ENCODE assay signal across 15 mouse cellular contexts in genomic region chr5:51040926-51041325, GRCm38 (mm10).
DNase-seq lines count a peak whose midpoint lies in the region; ATAC-seq and TF ChIP-seq lines count a peak whose summit lies in the region.
"Had no signal": no experiment of that assay in that cellular context is flagged by ENCODE, and none has a peak within 500 bp of the region (broad histone marks: within the 10 kb centered on the region; RNA-seq: fewer than 3 reads in every experiment).

No protein-coding gene starts in this region.

- no peaks in the 10 kb centered on the region for H3K79me2 ChIP-seq in liver, adult 2 months (ENCODE audit: control insufficient read depth, insufficient read depth, low read length)

- ATAC-seq in liver, embryonic 11.5 days (replicated peaks; ENCODE audit: low FRiP score): no peak
- peak; percentile 12; the same call in 1 of the 2 replicates for ATAC-seq in kidney, embryonic 15.5 days (replicated peaks; ENCODE audit: low FRiP score)
- no peak for ATAC-seq in limb, embryonic 12.5 days (ENCODE audit: insufficient number of reproducible peaks, insufficient read depth, low FRiP score, low TSS enrichment, low read depth)

- H3K27me3 ChIP-seq in liver, adult 2 months (ENCODE audit: control insufficient read depth, insufficient read depth, low read length): no peaks in the 10 kb centered on the region
- H3K27me3 ChIP-seq in liver, embryonic 11.5 days (replicated peaks; ENCODE audit: control insufficient read depth, insufficient read depth, low read length): no peaks in the 10 kb centered on the region
- H3K27me3 ChIP-seq in kidney, embryonic 15.5 days: no peaks in the 10 kb centered on the region
- H3K27me3 ChIP-seq in limb, embryonic 12.5 days: no peaks in the 10 kb centered on the region
- H3K27me3 ChIP-seq: limb, embryonic 15.5 days had no signal

- no peaks in the 10 kb centered on the region for H3K36me3 ChIP-seq in liver, adult 2 months (ENCODE audit: control insufficient read depth, insufficient read depth, low read length)
- H3K36me3 ChIP-seq in liver, embryonic 11.5 days (ENCODE audit: control insufficient read depth, insufficient read depth, low read length): no peaks in the 10 kb centered on the region
- no peaks in the 10 kb centered on the region for H3K36me3 ChIP-seq in kidney, embryonic 15.5 days
- no peaks in the 10 kb centered on the region for H3K36me3 ChIP-seq in limb, embryonic 12.5 days
- H3K36me3 ChIP-seq: embryonic facial prominence, embryonic 10.5 days; G1E; limb, embryonic 15.5 days had no signal

- no peak for TF ChIP-seq CTCF in liver, adult 2 months (IDR thresholded peaks at IDR 0.05; ENCODE audit: low read depth, low read length)
- no peak for TF ChIP-seq CTCF in gastrocnemius, adult 2 months (IDR thresholded peaks at IDR 0.05)

- peaks cover 2% of the 10 kb centered on the region; the same call in 1 of the 2 replicates for H3K4me1 ChIP-seq in liver, adult 2 months (ENCODE audit: control insufficient read depth, insufficient read depth, low read length)
- H3K4me1 ChIP-seq in liver, embryonic 11.5 days (replicated peaks; ENCODE audit: control insufficient read depth, insufficient read depth, low read length): no peaks in the 10 kb centered on the region
- H3K4me1 ChIP-seq in kidney, embryonic 15.5 days: no peaks in the 10 kb centered on the region
- peaks cover 6% of the 10 kb centered on the region for H3K4me1 ChIP-seq in limb, embryonic 12.5 days (replicated peaks)
- H3K4me1 ChIP-seq: limb, embryonic 15.5 days had no signal

- 79% methylated on average over 6 of the region's 6 CpGs for WGBS in liver, adult 2 months
- WGBS in liver, embryonic 11.5 days: 88% methylated on average over 6 of the region's 6 CpGs
- WGBS in kidney, embryonic 15.5 days: 73% methylated on average over 6 of the region's 6 CpGs
- 74% methylated on average over 6 of the region's 6 CpGs for WGBS in limb, embryonic 12.5 days

- no peak overlapping the region for H3K4me3 ChIP-seq in liver, adult 2 months (ENCODE audit: insufficient read depth, low read depth, low read length)
- H3K4me3 ChIP-seq in liver, embryonic 11.5 days (ENCODE audit: low read depth, low read length): no peak overlapping the region
- H3K4me3 ChIP-seq in gastrocnemius, adult 2 months: no peak overlapping the region
- H3K4me3 ChIP-seq in kidney, embryonic 15.5 days (replicated peaks): no peak overlapping the region
- no peak overlapping the region for H3K4me3 ChIP-seq in limb, embryonic 12.5 days (replicated peaks)
- H3K4me3 ChIP-seq: embryonic facial prominence, embryonic 10.5 days; heart, adult 2 months; limb, embryonic 15.5 days had no signal

- no peak overlapping the region for H3K9ac ChIP-seq in liver, adult 2 months (ENCODE audit: low read depth, low read length)
- H3K9ac ChIP-seq in liver, embryonic 11.5 days (ENCODE audit: low read depth, low read length): no peak overlapping the region
- no peak overlapping the region for H3K9ac ChIP-seq in kidney, embryonic 15.5 days
- H3K9ac ChIP-seq in limb, embryonic 12.5 days (replicated peaks): no peak overlapping the region
- H3K9ac ChIP-seq: limb, embryonic 15.5 days had no signal

- intact Hi-C loops in gastrocnemius, adult 2 months (cut with DNase I): loop anchor here (10.0 kb wide), 1 partner anchor 554 kb away; no protein-coding TSS in a partner anchor

- H3K4me2 ChIP-seq in liver, embryonic 11.5 days: no peak overlapping the region
- H3K4me2 ChIP-seq in kidney, embryonic 15.5 days: no peak overlapping the region
- no peak overlapping the region for H3K4me2 ChIP-seq in limb, embryonic 12.5 days
- H3K4me2 ChIP-seq: limb, embryonic 15.5 days had no signal

- no peaks in the 10 kb centered on the region; the same call in 1 of the 2 replicates for H3K9me3 ChIP-seq in liver, embryonic 11.5 days (ENCODE audit: control insufficient read depth, low read length)
- H3K9me3 ChIP-seq in kidney, embryonic 15.5 days (replicated peaks): no peaks in the 10 kb centered on the region
- H3K9me3 ChIP-seq in limb, embryonic 12.5 days: no peaks in the 10 kb centered on the region
- H3K9me3 ChIP-seq: embryonic facial prominence, embryonic 10.5 days; limb, embryonic 15.5 days had no signal

- no peak for TF ChIP-seq POLR2A in liver, adult 2 months (IDR thresholded peaks at IDR 0.05; ENCODE audit: extremely low read depth, insufficient read depth, low read length)

- H3K27ac ChIP-seq in liver, adult 2 months (replicated peaks; ENCODE audit: insufficient read depth, low read depth, low read length): no peak overlapping the region
- H3K27ac ChIP-seq in liver, embryonic 11.5 days (ENCODE audit: low read depth, low read length): no peak overlapping the region
- peak overlapping the region; percentile 79 for H3K27ac ChIP-seq in gastrocnemius, adult 2 months
- peak overlapping the region; percentile 42 for H3K27ac ChIP-seq in kidney, embryonic 15.5 days
- peak overlapping the region; percentile 60; the same call in 1 of the 2 replicates for H3K27ac ChIP-seq in limb, embryonic 12.5 days
- H3K27ac ChIP-seq: embryonic facial prominence, embryonic 10.5 days; heart, adult 2 months; limb, embryonic 15.5 days had no signal

- peak; percentile 17 for DNase-seq in liver, adult 2 months (ENCODE audit: extremely low read depth, low read depth, low spot score)
- no peak for DNase-seq in liver, embryonic 11.5 days (ENCODE audit: low spot score)
- peak; percentile 70 for DNase-seq in gastrocnemius, adult 2 months
- DNase-seq in layer of hippocampus, postnatal 10 days (ENCODE audit: low spot score in 2 of 2): no peak
- DNase-seq in spleen, adult 18-20 months: no peak
- no peak for DNase-seq in layer of hippocampus, adult 9-10 months (ENCODE audit: low spot score)
- DNase-seq: cerebellum, postnatal 10 days; lung, postnatal 14 days; thymus, adult 18-20 months had no signal

Comparison
In these comparisons a context has a peak if more than half of its experiments do, and no peak if none do; other contexts are left out.
1. DNase-seq: peak in liver, adult 2 months (single experiment) and gastrocnemius, adult 2 months (single experiment); none in liver, embryonic 11.5 days (single experiment), layer of hippocampus, postnatal 10 days (0 of 2), spleen, adult 18-20 months (0 of 2) and layer of hippocampus, adult 9-10 months (single experiment).
2. H3K27ac ChIP-seq: peak in gastrocnemius, adult 2 months (single experiment), kidney, embryonic 15.5 days (single experiment) and limb, embryonic 12.5 days (single experiment); none in liver, adult 2 months (single experiment) and liver, embryonic 11.5 days (single experiment).